Mouse (Mus musculus) brain, embryonic 14.5 days (tissue): ENCODE results near the gene Col5a2.
"Not testable (repeated sequence)": the region's sequence is repeated elsewhere in the genome, so short reads cannot be mapped to it uniquely, and the experiment has no call there.

Experiments used
- CTCF ChIP-seq: fragments of 200-500 bp; IDR thresholded peaks from 2 replicates; pipeline ENCODE4 v1.5.1; 2012; ENCODE audit warnings: inconsistent platforms, mild to moderate bottlenecking, moderate library complexity, borderline replicate concordance; ENCODE audit not compliant: insufficient read depth, insufficient read length; ENCODE audit errors: extremely low read depth
- POLR2A ChIP-seq: fragments of 200-500 bp; IDR thresholded peaks from 2 replicates; pipeline ENCODE4 v1.6.1; 2012; ENCODE audit warnings: mild to moderate bottlenecking, inconsistent platforms, borderline replicate concordance; ENCODE audit not compliant: poor library complexity, insufficient read depth, insufficient read length, severe bottlenecking; ENCODE audit errors: extremely low read depth

- TF ChIP-seq CTCF, POLR2A: not testable (repeated sequence)
These were observed 73.9 kb downstream of the Col5a2 start for GRCm38 (mm10) chr1:45429145-45429544.
